Mouse (Mus musculus) brain, embryonic 14.5 days (tissue): Measurements from ENCODE around the gene Shb.

Experiments
- CTCF ChIP-seq: fragments of 200-500 bp; IDR thresholded peaks from 2 replicates; pipeline ENCODE4 v1.5.1; 2012; ENCODE audit warnings: inconsistent platforms, mild to moderate bottlenecking, moderate library complexity, borderline replicate concordance; ENCODE audit not compliant: insufficient read depth, insufficient read length; ENCODE audit errors: extremely low read depth
- POLR2A ChIP-seq: fragments of 200-500 bp; IDR thresholded peaks from 2 replicates; pipeline ENCODE4 v1.6.1; 2012; ENCODE audit warnings: mild to moderate bottlenecking, inconsistent platforms, borderline replicate concordance; ENCODE audit not compliant: poor library complexity, insufficient read depth, insufficient read length, severe bottlenecking; ENCODE audit errors: extremely low read depth

- TF ChIP-seq POLR2A (no peak), CTCF (no peak)
Measured at GRCm38 (mm10) chr4:45480595-45480994, 51.7 kb downstream of the Shb start.
